Mouse (Mus musculus): ENCODE measurements around the gene Cog6.
A peak's percentile ranks its signal among the peaks of the same experiment; 100 is the strongest.

Cog6 gene

GRCm38 (mm10) chr3:53016436-53017340 lies at the start of gene Cog6:
Cog6 (minus strand) TSS chr3:53017237.
- DNase-seq (ENCODE audit: low spot score): peak; percentile 71

- DNase-seq (ENCODE audit: low spot score): no peak
Observed at GRCm38 (mm10) chr3:53066095-53066372, 49.0 kb upstream of the Cog6 start.

- DNase-seq (ENCODE audit: low spot score): no peak
Observed at GRCm38 (mm10) chr3:53065267-53066094, 48.4 kb upstream of the Cog6 start.

GRCm38 (mm10) chr3:53063423-53064147 lies 46.5 kb upstream of the Cog6 start:
- no peak for DNase-seq (ENCODE audit: low spot score)

GRCm38 (mm10) chr3:53059959-53060358 lies 42.9 kb upstream of the Cog6 start:
- DNase-seq (ENCODE audit: low spot score): no peak

- no peak for DNase-seq (ENCODE audit: low spot score)
Observed at GRCm38 (mm10) chr3:53056430-53056829, 39.4 kb upstream of the Cog6 start.

GRCm38 (mm10) chr3:53052385-53052784 lies 35.3 kb upstream of the Cog6 start:
- DNase-seq (ENCODE audit: low spot score): no peak

DNA sequence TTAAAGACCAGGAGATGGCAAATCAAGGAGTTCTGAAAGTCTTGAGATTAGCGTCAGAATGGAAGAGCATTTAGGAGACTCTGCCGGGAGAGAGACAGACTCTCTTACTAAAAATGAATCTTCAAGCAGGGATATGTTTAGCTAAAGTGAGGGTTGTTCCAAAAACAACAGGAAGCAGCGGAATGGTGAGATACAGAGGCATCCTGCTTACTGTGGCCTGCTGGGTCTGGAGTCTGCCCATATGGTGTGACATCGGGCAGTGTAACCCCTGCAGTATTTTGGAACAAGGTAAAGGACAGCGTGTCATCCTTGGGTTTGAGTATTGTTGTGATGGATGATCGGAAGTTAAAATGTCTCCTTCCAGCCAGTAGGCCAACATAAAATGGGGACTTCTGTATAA lies 29.3 kb upstream of the Cog6 start:
- DNase-seq (ENCODE audit: low spot score): no peak

DNA sequence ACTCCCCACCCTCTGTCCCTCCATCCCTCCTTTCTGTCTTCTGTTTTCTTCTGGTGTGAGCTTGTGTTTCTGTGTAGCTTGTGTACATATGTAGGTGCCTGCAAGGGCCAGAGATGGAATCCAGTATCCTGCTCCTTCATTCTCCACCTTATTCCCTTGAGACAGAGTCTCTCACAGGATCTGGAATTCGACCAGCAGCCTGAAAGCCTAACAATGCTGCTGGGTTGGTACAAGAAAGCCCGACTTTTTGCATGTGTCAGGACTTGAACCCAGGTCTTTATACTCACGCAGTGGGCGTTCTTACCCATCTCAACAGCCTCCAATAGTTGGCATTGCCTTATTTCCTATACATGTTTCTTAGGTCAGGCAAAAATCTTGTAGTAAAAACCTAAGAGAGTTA lies 28.7 kb upstream of the Cog6 start:
- DNase-seq (ENCODE audit: low spot score): no peak

GRCm38 (mm10) chr3:53044682-53045299 lies 27.8 kb upstream of the Cog6 start:
- DNase-seq (ENCODE audit: low spot score): no peak

DNA sequence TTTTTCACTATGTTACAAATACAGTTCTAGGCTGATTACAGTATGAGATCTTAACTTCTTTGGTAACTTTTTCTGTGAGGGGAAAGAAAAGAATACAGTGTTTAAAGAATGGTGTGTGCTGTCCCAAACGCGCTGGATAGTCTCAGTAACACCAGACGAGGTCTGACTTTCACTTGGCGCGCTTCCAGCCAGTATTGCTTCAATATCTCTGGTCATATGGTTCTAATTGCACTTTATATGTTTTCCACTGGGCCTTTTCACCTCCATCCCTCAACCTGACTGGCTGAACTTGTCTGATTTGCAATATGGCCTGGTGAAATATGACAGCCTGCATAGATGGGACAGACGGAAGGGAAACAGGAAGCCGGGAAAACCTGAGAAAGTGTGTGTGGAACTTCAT lies 27.2 kb upstream of the Cog6 start:
- DNase-seq (ENCODE audit: low spot score): no peak

DNA sequence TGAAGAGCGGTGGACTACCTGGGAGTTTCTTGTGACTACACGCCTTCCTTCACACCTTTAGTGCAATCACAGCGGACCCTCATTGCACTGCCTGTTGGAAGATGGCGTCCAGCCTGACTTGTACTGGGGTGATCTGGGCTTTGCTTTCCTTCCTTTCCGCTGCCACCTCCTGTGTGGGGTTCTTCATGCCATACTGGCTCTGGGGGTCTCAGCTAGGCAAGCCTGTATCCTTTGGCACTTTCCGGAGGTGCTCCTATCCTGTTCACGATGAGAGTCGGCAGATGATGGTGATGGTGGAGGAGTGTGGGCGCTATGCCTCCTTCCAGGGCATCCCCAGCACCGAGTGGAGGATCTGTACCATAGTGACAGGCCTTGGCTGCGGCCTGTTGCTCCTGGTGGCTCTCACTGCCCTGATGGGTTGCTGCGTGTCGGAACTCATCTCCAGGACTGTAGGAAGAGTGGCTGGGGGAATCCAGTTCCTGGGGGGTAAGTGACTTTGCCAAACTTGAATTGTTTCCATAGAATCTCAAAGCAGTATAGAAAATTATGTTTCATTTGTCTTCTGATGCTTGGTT lies 26.3 kb upstream of the Cog6 start:
- DNase-seq (ENCODE audit: low spot score): no peak

DNA sequence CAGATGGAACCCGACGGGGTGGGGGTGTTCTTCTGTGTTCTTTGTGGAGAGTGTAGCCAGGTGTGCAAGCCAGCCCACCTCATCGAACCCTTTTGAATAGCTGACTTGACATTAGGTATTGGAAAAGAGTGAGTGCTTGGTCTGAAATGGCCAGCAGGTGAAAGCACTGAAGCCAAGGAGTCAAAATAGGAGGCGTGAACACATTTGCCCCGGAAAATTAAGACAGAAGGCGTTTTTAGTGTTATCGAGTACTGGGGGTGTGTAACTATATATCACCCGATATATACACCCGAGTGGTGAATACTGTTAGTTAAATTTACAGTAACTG lies 25.2 kb upstream of the Cog6 start:
- DNase-seq (ENCODE audit: low spot score): no peak

DNA sequence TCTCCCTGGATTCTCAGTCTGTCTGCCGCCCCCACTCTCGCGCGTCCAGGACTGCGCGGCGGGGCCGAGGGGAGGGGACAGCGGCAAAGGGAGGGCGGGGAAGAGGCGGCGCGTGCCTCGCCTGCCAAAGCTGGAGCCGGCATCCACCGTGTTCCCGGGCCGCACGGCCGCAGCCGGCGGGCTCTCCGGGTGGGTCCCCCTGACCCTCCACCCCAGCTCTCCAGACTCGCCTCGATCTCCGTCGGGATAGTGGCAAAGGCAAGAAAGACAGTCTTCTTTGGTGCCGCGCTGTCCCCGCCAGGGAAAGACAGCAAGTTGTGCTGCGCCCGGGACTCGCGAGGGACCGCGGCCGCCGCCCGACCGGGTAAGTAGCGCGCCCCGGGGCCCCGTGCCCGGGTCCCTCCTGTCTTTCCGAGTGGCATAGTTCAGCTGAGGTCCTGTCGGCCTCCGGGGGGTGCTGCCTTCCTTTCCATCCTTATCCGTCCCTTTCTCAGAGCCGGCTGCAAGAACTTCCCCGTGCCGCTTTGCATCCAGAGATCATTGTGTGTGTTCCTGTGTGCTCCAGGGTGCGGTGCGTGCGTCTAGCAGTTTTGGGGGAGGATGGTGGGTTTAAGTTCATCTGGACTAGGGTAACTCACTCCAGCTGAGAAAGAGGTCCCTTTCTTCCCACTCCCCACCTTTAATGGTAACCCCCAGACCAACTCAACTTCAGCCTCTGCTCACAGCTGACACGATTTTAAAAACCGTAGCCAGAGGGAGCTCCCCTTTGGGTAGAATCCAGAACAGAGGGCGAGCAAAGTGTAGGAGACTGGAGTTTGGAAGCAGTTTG lies 24.6 kb upstream of the Cog6 start, which contains the start of gene Lhfp:
Lhfp (plus strand) TSS at position 118 of the 829 bp plus-strand sequence.
- DNase-seq (ENCODE audit: low spot score): peak; percentile 52

DNA sequence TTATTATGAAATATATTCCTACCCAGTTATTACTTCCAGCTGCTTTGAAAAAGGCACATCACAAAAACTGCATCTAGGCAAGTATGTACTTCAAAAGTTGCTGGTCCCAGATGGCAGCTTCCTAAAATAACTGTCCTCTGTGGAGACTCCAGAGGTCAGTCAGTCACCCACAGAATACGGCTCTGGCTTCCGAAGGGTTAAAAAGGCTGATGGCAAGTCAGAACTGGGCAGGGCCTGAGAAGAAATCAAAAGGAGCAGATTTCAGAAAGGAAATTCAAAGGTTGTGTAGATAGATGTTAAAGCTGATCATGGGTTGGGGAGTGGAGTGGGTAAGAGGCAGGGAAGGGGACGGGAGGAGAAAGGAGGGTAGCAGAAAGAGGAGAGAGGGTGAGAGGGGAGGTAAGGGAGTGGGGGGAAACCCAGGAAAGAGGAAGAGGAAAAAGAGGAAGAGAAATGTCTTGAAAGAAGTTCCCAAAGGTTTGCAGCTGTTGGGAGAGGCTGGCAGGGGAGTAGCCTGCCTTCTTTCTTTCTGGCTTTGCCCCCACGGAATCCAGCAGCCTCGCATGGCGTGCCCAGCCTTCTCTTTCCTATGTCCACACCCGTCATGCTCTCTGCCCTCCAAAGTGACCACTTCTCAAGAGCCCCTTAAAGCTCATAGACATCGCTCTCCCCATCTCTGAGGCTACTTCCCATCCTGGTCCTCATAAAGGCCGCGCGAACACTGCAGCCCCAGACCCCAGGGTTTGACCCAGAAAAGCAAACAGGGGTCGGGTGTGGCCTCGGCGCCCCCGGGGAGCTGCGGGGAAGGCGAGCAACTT lies 23.8 kb upstream of the Cog6 start:
- no peak for DNase-seq (ENCODE audit: low spot score)

GRCm38 (mm10) chr3:53039746-53040145 lies 22.7 kb upstream of the Cog6 start:
- DNase-seq (ENCODE audit: low spot score): no peak

DNA sequence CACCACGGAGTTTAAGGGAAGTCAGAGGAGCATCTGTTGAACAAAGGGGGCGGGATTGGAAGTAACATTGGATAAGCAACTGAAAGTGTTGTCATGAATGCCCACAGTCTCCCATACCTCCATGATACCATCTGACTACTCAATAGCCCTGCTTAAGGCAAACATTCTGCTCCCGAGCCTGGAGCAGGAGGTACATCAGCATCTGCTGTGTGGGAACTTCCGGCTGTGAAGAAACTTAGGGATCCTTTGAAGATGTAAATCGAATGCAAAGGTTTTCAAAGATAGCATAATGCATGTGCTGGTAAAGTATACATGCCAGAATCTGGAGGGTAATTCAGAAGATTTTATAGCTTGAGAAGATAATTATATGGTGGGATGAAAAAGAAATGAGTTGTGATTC lies 21.9 kb upstream of the Cog6 start:
- no peak for DNase-seq (ENCODE audit: low spot score)

DNA sequence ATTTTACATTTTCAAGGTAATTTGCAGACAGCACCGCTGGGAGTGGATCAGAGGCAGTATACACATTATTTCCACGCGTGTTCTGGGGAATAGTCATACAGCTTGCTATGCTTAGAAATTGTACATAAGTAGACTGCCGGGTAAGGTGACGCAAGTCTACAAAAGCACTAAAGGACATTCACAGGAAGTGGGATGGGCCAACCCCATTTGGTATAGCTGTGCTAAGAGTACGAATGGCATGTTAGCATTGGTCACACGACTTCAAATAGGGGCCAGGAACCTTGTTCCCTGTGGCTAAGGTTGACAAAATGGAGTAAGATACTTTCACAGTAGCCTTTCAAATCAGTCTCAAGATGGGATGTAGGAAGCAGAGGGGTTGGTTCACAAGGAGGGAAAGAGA lies 19.9 kb upstream of the Cog6 start:
- no peak for DNase-seq (ENCODE audit: low spot score)

DNA sequence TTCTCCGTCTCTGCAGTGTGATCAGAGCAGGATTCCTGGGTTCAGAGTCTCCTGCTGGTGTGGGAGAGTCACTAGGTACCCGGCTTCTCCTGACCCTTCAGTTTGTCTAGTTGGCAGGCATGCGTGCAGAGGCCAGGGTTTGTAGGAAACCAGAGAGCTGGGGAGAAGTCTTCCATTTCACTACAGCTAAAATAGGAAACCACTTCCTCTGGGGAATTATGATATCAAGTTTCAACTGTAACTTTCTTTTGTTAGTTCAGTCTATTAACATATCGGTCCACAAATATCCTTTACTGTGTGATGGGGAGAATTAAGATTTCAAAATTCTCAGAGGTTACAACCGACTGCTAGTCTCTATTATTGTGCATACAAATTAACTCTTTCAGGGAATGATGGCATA lies 19.0 kb upstream of the Cog6 start:
- no peak for DNase-seq (ENCODE audit: low spot score)

GRCm38 (mm10) chr3:53033448-53033847 lies 16.4 kb upstream of the Cog6 start:
- DNase-seq (ENCODE audit: low spot score): no peak
